Mouse (Mus musculus): ENCODE results near the gene Gm21885.

GRCm38 (mm10) chr11:94234380-94234779 lies 47.3 kb upstream of the Gm21885 start:
- TF ChIP-seq POLR2A (IDR thresholded peaks at IDR 0.05; ENCODE audit: insufficient read depth, low read depth, low read length) (no peak), CTCF (IDR thresholded peaks at IDR 0.05) (no peak)
